Mouse (Mus musculus) hindbrain, embryonic 14.5 days (tissue): ENCODE measurements around the gene Hist1h1t. TPM values are rescaled to one million over a fixed set of nuclear protein-coding genes. Genes with fewer than 3 reads are reported as not detected.
A peak's percentile ranks its signal among the peaks of the same experiment; 100 is the strongest.

Experiments
- ATAC-seq: fragments of 200-750 bp; cut with Nextera tagmentation; 2 replicates; pipeline ENCODE4 v1.8.0; 2017; ENCODE audit warnings: moderate number of reproducible peaks, mild to moderate bottlenecking, moderate TSS enrichment, moderate library complexity; ENCODE audit not compliant: low FRiP score
- DNase-seq: peaks from one replicate; pipeline ENCODE4 v3.0.0-alpha.2; 2015; ENCODE audit warnings: low spot score
- H3K27ac ChIP-seq: fragments of 300-500 bp; sonication (generic); 2 replicates; pipeline ENCODE4 v1.5.1; 2014; ENCODE audit warnings: mild to moderate bottlenecking, moderate library complexity
- H3K27me3 ChIP-seq: fragments of 300-500 bp; sonication (generic); 2 replicates; pipeline ENCODE4 v1.6.1; 2014; ENCODE audit warnings: mild to moderate bottlenecking, low read length, mixed read lengths; ENCODE audit not compliant: control insufficient read depth, insufficient read depth
- H3K36me3 ChIP-seq: fragments of 300-500 bp; sonication (generic); replicated peaks from 2 replicates; pipeline ENCODE4 v1.6.1; 2014; ENCODE audit not compliant: control insufficient read depth, insufficient read depth
- H3K4me1 ChIP-seq: fragments of 300-500 bp; sonication (generic); replicated peaks from 2 replicates; pipeline ENCODE4 v1.6.1; 2014; ENCODE audit warnings: antibody characterized with exemption, low read length, mixed read lengths; ENCODE audit not compliant: control insufficient read depth, insufficient read depth
- H3K4me2 ChIP-seq: fragments of 300-500 bp; sonication (generic); replicated peaks from 2 replicates; pipeline ENCODE4 v1.6.1; 2014; ENCODE audit warnings: mild to moderate bottlenecking, moderate library complexity
- H3K4me3 ChIP-seq: fragments of 300-500 bp; sonication (generic); replicated peaks from 2 replicates; pipeline ENCODE4 v1.5.1; 2014; ENCODE audit warnings: mild to moderate bottlenecking, low read length
- H3K9ac ChIP-seq: fragments of 300-500 bp; sonication (generic); 2 replicates; pipeline ENCODE4 v1.6.1; 2014
- H3K9me3 ChIP-seq: fragments of 300-500 bp; sonication (generic); 2 replicates; pipeline ENCODE4 v1.6.1; 2016; ENCODE audit warnings: low read length; ENCODE audit not compliant: control insufficient read depth
- WGBS: fragments of 180-500 bp; shearing (Covaris S2); extraction: QIAGEN DNeasy Blood & Tissue Kit; methylation state at CpG from one replicate; pipeline ENCODE4 v1.1.7; 2014; 5-methylcytosine and 5-hydroxymethylcytosine counted together
- polyA plus RNA-seq: library from polyadenylated mRNA; unstranded; fragments of >200 nt; fragmentation: Nextera tagmentation; extraction: Ambion mirVana; gene quantifications from 2 replicates; pipeline ENCODE4 v1.2.1, GENCODE M21; 2014

The Hist1h1t gene
- polyA plus RNA-seq, 1 experiment from 2014 or later: not detected

GRCm38 (mm10) chr13:23725213-23725612 is 29.6 kb downstream of the Hist1h1t start:
- H3K27ac ChIP-seq: no peak overlapping the region
- H3K4me1 ChIP-seq: no peaks in the 10 kb centered on the region
- H3K4me2 ChIP-seq: no peak overlapping the region
- no peak for DNase-seq
- WGBS: 50% methylated on average over 1 of the region's 1 CpGs
- no peaks in the 10 kb centered on the region for H3K36me3 ChIP-seq
- H3K9ac ChIP-seq: no peak overlapping the region
- no peak for ATAC-seq
- no peak overlapping the region for H3K4me3 ChIP-seq
- no peaks in the 10 kb centered on the region for H3K27me3 ChIP-seq
- H3K9me3 ChIP-seq: no peaks in the 10 kb centered on the region

GRCm38 (mm10) chr13:23728472-23729191 is 33.0 kb downstream of the Hist1h1t start:
- Histone ChIP-seq H3K4me2 (no peak overlapping the region), H3K27ac (no peak overlapping the region), H3K9ac (no peak overlapping the region), H3K27me3 (no peaks in the 10 kb centered on the region), H3K36me3 (no peaks in the 10 kb centered on the region), H3K9me3 (no peaks in the 10 kb centered on the region), H3K4me1 (no peaks in the 10 kb centered on the region), H3K4me3 (no peak overlapping the region)
- whole genome bisulfite sequencing: 84% methylated on average over 18 of the region's 18 CpGs
- ATAC-seq: no peak
- no peak for DNase-seq

- DNase-seq (no peak), ATAC-seq (no peak)
- Histone ChIP-seq H3K9me3 (no peaks in the 10 kb centered on the region), H3K4me2 (no peak overlapping the region), H3K27ac (no peak overlapping the region), H3K4me3 (no peak overlapping the region), H3K9ac (no peak overlapping the region), H3K4me1 (no peaks in the 10 kb centered on the region), H3K27me3 (no peaks in the 10 kb centered on the region), H3K36me3 (no peaks in the 10 kb centered on the region)
- 90% methylated on average over 9 of the region's 9 CpGs for WGBS
Measured at GRCm38 (mm10) chr13:23729192-23729525, 33.5 kb downstream of the Hist1h1t start.

- Histone ChIP-seq H3K9ac (no peak overlapping the region), H3K4me2 (no peak overlapping the region), H3K9me3 (no peaks in the 10 kb centered on the region), H3K4me3 (no peak overlapping the region), H3K27me3 (no peaks in the 10 kb centered on the region), H3K4me1 (no peaks in the 10 kb centered on the region), H3K27ac (no peak overlapping the region), H3K36me3 (no peaks in the 10 kb centered on the region)
- ATAC-seq: no peak
- WGBS: 91% methylated on average over 5 of the region's 5 CpGs
- no peak for DNase-seq
Measured at GRCm38 (mm10) chr13:23729706-23730105, 34.1 kb downstream of the Hist1h1t start.

- H3K9me3 ChIP-seq: no peaks in the 10 kb centered on the region
- H3K36me3 ChIP-seq: no peaks in the 10 kb centered on the region
- DNase-seq (no peak), ATAC-seq (no peak)
- no peak overlapping the region for H3K4me3 ChIP-seq
- H3K4me1 ChIP-seq: no peaks in the 10 kb centered on the region
- H3K4me2 ChIP-seq: no peak overlapping the region
- no peaks in the 10 kb centered on the region for H3K27me3 ChIP-seq
- H3K27ac ChIP-seq: no peak overlapping the region
- 37% methylated on average over 8 of the region's 8 CpGs for WGBS
- no peak overlapping the region for H3K9ac ChIP-seq
Measured at GRCm38 (mm10) chr13:23730479-23730878, 34.9 kb downstream of the Hist1h1t start.

- Histone ChIP-seq H3K36me3 (no peaks in the 10 kb centered on the region), H3K27me3 (no peaks in the 10 kb centered on the region), H3K4me2 (no peak overlapping the region), H3K4me1 (no peaks in the 10 kb centered on the region), H3K9me3 (no peaks in the 10 kb centered on the region), H3K4me3 (no peak overlapping the region), H3K27ac (no peak overlapping the region), H3K9ac (no peak overlapping the region)
- 23% methylated on average over 8 of the region's 8 CpGs for WGBS
- no peak; the same call in 1 of the 2 replicates for ATAC-seq
- peak; percentile 76 for DNase-seq
Measured at GRCm38 (mm10) chr13:23732156-23732804, 36.7 kb downstream of the Hist1h1t start.

GRCm38 (mm10) chr13:23737091-23737490 is 41.5 kb downstream of the Hist1h1t start:
- no peaks in the 10 kb centered on the region for H3K9me3 ChIP-seq
- WGBS: 92% methylated on average over 5 of the region's 5 CpGs

GRCm38 (mm10) chr13:23738041-23738440 is 42.4 kb downstream of the Hist1h1t start:
- 20% methylated on average over 4 of the region's 4 CpGs for WGBS

More at GRCm38 (mm10) chr13:23737091-23737490, 41.5 kb downstream of the Hist1h1t start:
- Histone ChIP-seq H3K27me3 (no peaks in the 10 kb centered on the region), H3K27ac (no peak overlapping the region), H3K9ac (no peak overlapping the region), H3K36me3 (no peaks in the 10 kb centered on the region), H3K4me2 (no peak overlapping the region), H3K4me1 (peaks cover 12% of the 10 kb centered on the region; the same call in 1 of the 2 replicates), H3K4me3 (no peak overlapping the region)
- DNase-seq (no peak), ATAC-seq (no peak)

GRCm38 (mm10) chr13:23738677-23739068 is 43.1 kb downstream of the Hist1h1t start, which contains the start of gene Hist1h1c:
Gene Hist1h1c, plus strand, starts transcription at chr13:23738808.
- Histone ChIP-seq H3K4me2 (peak within 1 kb of the TSS; percentile 97), H3K4me3 (peak within 1 kb of the TSS; percentile 48), H3K27ac (peak within 1 kb of the TSS; percentile 80), H3K4me1 (peaks cover 12% of the 10 kb centered on the region; the same call in 1 of the 2 replicates), H3K27me3 (no peaks in the 10 kb centered on the region), H3K9me3 (no peaks in the 10 kb centered on the region), H3K9ac (peak within 1 kb of the TSS; percentile 63), H3K36me3 (no peaks in the 10 kb centered on the region)
- DNase-seq (peak; percentile 88), ATAC-seq (peak; percentile 93)
- WGBS: under 1% methylated on average over 28 of the region's 38 CpGs

More at GRCm38 (mm10) chr13:23738041-23738440, 42.4 kb downstream of the Hist1h1t start:
- H3K27me3 ChIP-seq: no peaks in the 10 kb centered on the region
- no peak for DNase-seq
- H3K9ac ChIP-seq: peak overlapping the region; percentile 63; the same call in 1 of the 2 replicates
- H3K27ac ChIP-seq: peak overlapping the region; percentile 69
- H3K4me3 ChIP-seq: peak overlapping the region; percentile 48
- H3K4me1 ChIP-seq: peaks cover 12% of the 10 kb centered on the region; the same call in 1 of the 2 replicates
- H3K9me3 ChIP-seq: no peaks in the 10 kb centered on the region
- no peak for ATAC-seq
- no peaks in the 10 kb centered on the region for H3K36me3 ChIP-seq
- H3K4me2 ChIP-seq: peak overlapping the region; percentile 97
